Mouse (Mus musculus): ENCODE results near the gene Trpc7.

DNA sequence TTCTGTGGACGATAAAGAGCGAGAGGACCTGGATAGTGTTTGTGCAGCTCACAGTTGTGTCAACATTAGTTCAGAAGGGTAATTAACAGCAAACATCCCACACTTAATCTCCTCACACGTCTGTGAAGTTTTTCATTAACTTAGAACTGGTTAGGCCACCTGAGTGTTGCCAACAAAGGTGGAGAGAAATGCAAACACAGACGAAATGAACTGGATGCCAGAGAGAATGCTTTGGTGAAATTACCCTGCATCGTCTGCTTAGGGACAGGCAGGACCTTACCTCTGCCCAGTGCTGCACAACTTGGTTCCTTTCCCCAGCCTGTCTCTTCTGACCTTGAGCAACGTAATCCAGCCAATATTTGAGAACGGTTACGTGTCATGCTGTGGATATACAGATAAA, 148.2 kb downstream of the Trpc7 start:
- TF ChIP-seq CTCF (IDR thresholded peaks at IDR 0.05; ENCODE audit: control insufficient read depth, insufficient read depth, low read length) = no peak
- TF ChIP-seq POLR2A (IDR thresholded peaks at IDR 0.05; ENCODE audit: borderline replicate concordance, control insufficient read depth, low read depth, low read length) = no peak

All from bone marrow, adult 2 months (tissue).